Mouse (Mus musculus) neural tube, embryonic 15.5 days (tissue): Measurements from ENCODE around the gene Atp2b1. TPM values are rescaled to one million over a fixed set of nuclear protein-coding genes. Genes with fewer than 3 reads are reported as not detected.

ENCODE experiments used
- ATAC-seq: fragments of 200-750 bp; cut with Nextera tagmentation; 2 replicates; pipeline ENCODE4 v1.8.0; 2017; ENCODE audit warnings: mild to moderate bottlenecking, moderate TSS enrichment, moderate library complexity; ENCODE audit not compliant: low FRiP score
- H3K27ac ChIP-seq: fragments of 300-500 bp; sonication (generic); replicated peaks from 2 replicates; pipeline ENCODE4 v1.5.1; 2015; ENCODE audit warnings: mild to moderate bottlenecking, inconsistent platforms
- H3K27me3 ChIP-seq: fragments of 300-500 bp; sonication (generic); replicated peaks from 2 replicates; pipeline ENCODE4 v1.6.1; 2015; ENCODE audit warnings: inconsistent platforms
- H3K36me3 ChIP-seq: fragments of 300-500 bp; sonication (generic); 2 replicates; pipeline ENCODE4 v1.6.1; 2015; ENCODE audit warnings: inconsistent platforms
- H3K4me1 ChIP-seq: fragments of 300-500 bp; sonication (generic); 2 replicates; pipeline ENCODE4 v1.6.1; 2015; ENCODE audit warnings: inconsistent platforms
- H3K4me2 ChIP-seq: fragments of 300-500 bp; sonication (generic); 2 replicates; pipeline ENCODE4 v1.6.1; 2015; ENCODE audit warnings: inconsistent platforms, mild to moderate bottlenecking, moderate library complexity
- H3K4me3 ChIP-seq: fragments of 300-500 bp; sonication (generic); replicated peaks from 2 replicates; pipeline ENCODE4 v1.5.1; 2015; ENCODE audit warnings: mild to moderate bottlenecking, inconsistent platforms
- H3K9ac ChIP-seq: fragments of 300-500 bp; sonication (generic); replicated peaks from 2 replicates; pipeline ENCODE4 v1.6.1; 2015; ENCODE audit warnings: mild to moderate bottlenecking, inconsistent platforms
- H3K9me3 ChIP-seq: fragments of 300-500 bp; sonication (generic); replicated peaks from 2 replicates; pipeline ENCODE4 v1.6.1; 2016; ENCODE audit warnings: inconsistent platforms
- WGBS: fragments of 180-500 bp; shearing (Covaris S2); methylation state at CpG from one replicate; pipeline ENCODE4 v1.1.7; 2015; ENCODE audit warnings: mixed read lengths; 5-methylcytosine and 5-hydroxymethylcytosine counted together
- polyA plus RNA-seq: library from polyadenylated mRNA; unstranded; fragments of >200 nt; fragmentation: Nextera tagmentation; extraction: Ambion mirVana; gene quantifications from 2 replicates; pipeline ENCODE4 v1.2.1, GENCODE M21; 2015

Gene Atp2b1
- polyA plus RNA-seq, 1 experiment from 2014 or later = 398 TPM

- 82% methylated on average over 3 of the region's 3 CpGs for WGBS
- Histone ChIP-seq H3K9me3 (no peaks in the 10 kb centered on the region), H3K36me3 (peaks cover 39% of the 10 kb centered on the region), H3K9ac (no peak overlapping the region), H3K4me3 (no peak overlapping the region), H3K4me1 (no peaks in the 10 kb centered on the region), H3K27me3 (no peaks in the 10 kb centered on the region), H3K27ac (no peak overlapping the region), H3K4me2 (no peak overlapping the region)
- no peak for ATAC-seq
Measured at GRCm38 (mm10) chr10:99011084-99011483, 96.9 kb downstream of the Atp2b1 start.

- H3K4me2 ChIP-seq = no peak overlapping the region
- no peak overlapping the region for H3K27ac ChIP-seq
- ATAC-seq = no peak
- no peaks in the 10 kb centered on the region for H3K4me1 ChIP-seq
- no peaks in the 10 kb centered on the region for H3K9me3 ChIP-seq
- no peaks in the 10 kb centered on the region for H3K27me3 ChIP-seq
- no peak overlapping the region for H3K4me3 ChIP-seq
- WGBS = 95% methylated on average over 5 of the region's 5 CpGs
- no peak overlapping the region for H3K9ac ChIP-seq
- H3K36me3 ChIP-seq = peaks cover 40% of the 10 kb centered on the region
Measured at GRCm38 (mm10) chr10:99012086-99012485, 97.9 kb downstream of the Atp2b1 start.

GRCm38 (mm10) chr10:99014737-99015136 lies 100.5 kb downstream of the Atp2b1 start:
- Histone ChIP-seq H3K4me2 (no peak overlapping the region), H3K4me3 (no peak overlapping the region), H3K9ac (no peak overlapping the region), H3K27me3 (no peaks in the 10 kb centered on the region), H3K27ac (no peak overlapping the region), H3K9me3 (no peaks in the 10 kb centered on the region), H3K36me3 (peaks cover 59% of the 10 kb centered on the region), H3K4me1 (no peaks in the 10 kb centered on the region)
- no peak for ATAC-seq
- WGBS = 93% methylated on average over 13 of the region's 13 CpGs

- H3K27me3 ChIP-seq = no peaks in the 10 kb centered on the region
- peaks cover 57% of the 10 kb centered on the region for H3K36me3 ChIP-seq
- no peaks in the 10 kb centered on the region for H3K4me1 ChIP-seq
- H3K27ac ChIP-seq = no peak overlapping the region
- no peak for ATAC-seq
- no peak overlapping the region for H3K4me3 ChIP-seq
- WGBS = 88% methylated on average over 5 of the region's 5 CpGs
- no peak overlapping the region for H3K4me2 ChIP-seq
- no peak overlapping the region for H3K9ac ChIP-seq
- H3K9me3 ChIP-seq = no peaks in the 10 kb centered on the region
Measured at GRCm38 (mm10) chr10:99016996-99017395, 102.8 kb downstream of the Atp2b1 start.

- Histone ChIP-seq H3K9ac (no peak overlapping the region), H3K4me3 (no peak overlapping the region), H3K27me3 (no peaks in the 10 kb centered on the region), H3K4me1 (no peaks in the 10 kb centered on the region), H3K36me3 (peaks cover 14% of the 10 kb centered on the region), H3K27ac (no peak overlapping the region), H3K9me3 (no peaks in the 10 kb centered on the region), H3K4me2 (no peak overlapping the region)
- 95% methylated on average over 5 of the region's 5 CpGs for WGBS
- ATAC-seq = no peak
Measured at GRCm38 (mm10) chr10:99027462-99027861, 113.3 kb downstream of the Atp2b1 start.

GRCm38 (mm10) chr10:99029844-99030243 lies 115.6 kb downstream of the Atp2b1 start:
- Histone ChIP-seq H3K27ac (no peak overlapping the region), H3K4me3 (no peak overlapping the region), H3K4me2 (no peak overlapping the region), H3K27me3 (no peaks in the 10 kb centered on the region), H3K4me1 (no peaks in the 10 kb centered on the region), H3K36me3 (peaks cover 7% of the 10 kb centered on the region), H3K9ac (no peak overlapping the region), H3K9me3 (no peaks in the 10 kb centered on the region)
- no peak for ATAC-seq
- 90% methylated on average over 7 of the region's 7 CpGs for WGBS

- Histone ChIP-seq H3K4me2 (no peak overlapping the region), H3K27me3 (no peaks in the 10 kb centered on the region), H3K27ac (no peak overlapping the region), H3K4me3 (no peak overlapping the region), H3K9ac (no peak overlapping the region), H3K36me3 (no peaks in the 10 kb centered on the region), H3K4me1 (no peaks in the 10 kb centered on the region), H3K9me3 (no peaks in the 10 kb centered on the region)
- ATAC-seq = no peak
- 92% methylated on average over 15 of the region's 15 CpGs for WGBS
Measured at GRCm38 (mm10) chr10:99033830-99034828, 119.9 kb downstream of the Atp2b1 start.

GRCm38 (mm10) chr10:99037185-99038065 lies 123.2 kb downstream of the Atp2b1 start:
- Histone ChIP-seq H3K9ac (no peak overlapping the region), H3K27ac (no peak overlapping the region), H3K9me3 (no peaks in the 10 kb centered on the region), H3K27me3 (no peaks in the 10 kb centered on the region), H3K4me1 (no peaks in the 10 kb centered on the region), H3K36me3 (no peaks in the 10 kb centered on the region), H3K4me2 (no peak overlapping the region), H3K4me3 (no peak overlapping the region)
- 88% methylated on average over 21 of the region's 21 CpGs for WGBS
- ATAC-seq = no peak

GRCm38 (mm10) chr10:99038866-99039265 lies 124.7 kb downstream of the Atp2b1 start:
- H3K9ac ChIP-seq = no peak overlapping the region
- H3K4me1 ChIP-seq = no peaks in the 10 kb centered on the region
- no peak overlapping the region for H3K4me2 ChIP-seq
- H3K27me3 ChIP-seq = no peaks in the 10 kb centered on the region
- H3K27ac ChIP-seq = no peak overlapping the region
- 89% methylated on average over 3 of the region's 3 CpGs for WGBS
- H3K36me3 ChIP-seq = no peaks in the 10 kb centered on the region
- no peak overlapping the region for H3K4me3 ChIP-seq
- no peaks in the 10 kb centered on the region for H3K9me3 ChIP-seq
- ATAC-seq = no peak

- H3K4me3 ChIP-seq = no peak overlapping the region
- H3K36me3 ChIP-seq = no peaks in the 10 kb centered on the region
- H3K9me3 ChIP-seq = no peaks in the 10 kb centered on the region
- no peak overlapping the region for H3K4me2 ChIP-seq
- H3K9ac ChIP-seq = no peak overlapping the region
- no peak for ATAC-seq
- no peak overlapping the region for H3K27ac ChIP-seq
- H3K27me3 ChIP-seq = no peaks in the 10 kb centered on the region
- whole genome bisulfite sequencing = 90% methylated on average over 5 of the region's 5 CpGs
- H3K4me1 ChIP-seq = no peaks in the 10 kb centered on the region
Measured at GRCm38 (mm10) chr10:99040171-99040570, 126.0 kb downstream of the Atp2b1 start.

- Histone ChIP-seq H3K27me3 (no peaks in the 10 kb centered on the region), H3K9me3 (no peaks in the 10 kb centered on the region), H3K4me2 (no peak overlapping the region), H3K9ac (no peak overlapping the region), H3K27ac (no peak overlapping the region), H3K4me1 (no peaks in the 10 kb centered on the region), H3K36me3 (no peaks in the 10 kb centered on the region), H3K4me3 (no peak overlapping the region)
- 63% methylated on average over 5 of the region's 5 CpGs for WGBS
- no peak for ATAC-seq
Measured at GRCm38 (mm10) chr10:99046756-99047550, 132.7 kb downstream of the Atp2b1 start.
